Mouse (Mus musculus): Measurements from ENCODE around the gene Slc25a16. TPM values are rescaled to one million over a fixed set of nuclear protein-coding genes. Genes with fewer than 3 reads are reported as not detected.

The Slc25a16 gene
- total RNA-seq, 2 experiments from 2014 or later = 14.6 to 15.7 TPM

Other genes with a start within 250 kb of the Slc25a16 start
- under 1 TPM; 0.31 to 0.43 TPM for gene Stox1, start 194.5 kb upstream of the Slc25a16 start, total RNA-seq (2021)
- 10 to 100 TPM; 26.4 to 28.8 TPM for gene Ccar1, start 128.3 kb upstream of the Slc25a16 start, total RNA-seq (2021)
- gene Tet1, start 11.6 kb upstream of the Slc25a16 start, total RNA-seq (2021) = 1 to 10 TPM; 4.9 to 5.3 TPM
- under 1 TPM; 0.46 to 0.75 TPM for gene Dna2, start 26.4 kb downstream of the Slc25a16 start, total RNA-seq (2021)
- 1 to 10 TPM; 5.9 to 6.5 TPM for gene Rufy2, start 59.6 kb downstream of the Slc25a16 start, total RNA-seq (2021)
- 10 to 100 TPM; 16.9 to 17.4 TPM for gene Hnrnph3, start 103.6 kb downstream of the Slc25a16 start, total RNA-seq (2021)
- 1 to 10 TPM; 2.7 to 3.2 TPM for gene Pbld2, start 103.7 kb downstream of the Slc25a16 start, total RNA-seq (2021)
- 1 to 10 TPM in 1 of 2 experiments, under 1 TPM in 1; 0.35 to 1.1 TPM for gene Pbld1, start 139.5 kb downstream of the Slc25a16 start, total RNA-seq (2021)
- gene Atoh7, start 179.0 kb downstream of the Slc25a16 start, total RNA-seq (2021) = not detected

All from gastrocnemius, postnatal 25 days (tissue).